Mouse (Mus musculus) erythroblast, embryonic 14.5 days (primary cell): ENCODE results near the gene Sptbn1.

ENCODE experiments used
- GATA1 ChIP-seq: IDR thresholded peaks from 2 replicates; pipeline ENCODE4 v1.6.1; 2012; ENCODE audit warnings: low read length, inconsistent platforms, mixed read lengths
- TAL1 ChIP-seq: IDR thresholded peaks from 3 replicates; pipeline ENCODE4 v1.6.1; 2012; ENCODE audit warnings: low read length, inconsistent platforms, mixed read lengths

GRCm38 (mm10) chr11:30148378-30148777 lies 119.6 kb downstream of the Sptbn1 start:
- TF ChIP-seq TAL1 (no peak), GATA1 (no peak)
